Mouse (Mus musculus) brain, embryonic 14.5 days (tissue): ENCODE results near the gene Fam219a.

Experiments used
- CTCF ChIP-seq: fragments of 200-500 bp; IDR thresholded peaks from 2 replicates; pipeline ENCODE4 v1.5.1; 2012; ENCODE audit warnings: inconsistent platforms, mild to moderate bottlenecking, moderate library complexity, borderline replicate concordance; ENCODE audit not compliant: insufficient read depth, insufficient read length; ENCODE audit errors: extremely low read depth
- POLR2A ChIP-seq: fragments of 200-500 bp; IDR thresholded peaks from 2 replicates; pipeline ENCODE4 v1.6.1; 2012; ENCODE audit warnings: mild to moderate bottlenecking, inconsistent platforms, borderline replicate concordance; ENCODE audit not compliant: poor library complexity, insufficient read depth, insufficient read length, severe bottlenecking; ENCODE audit errors: extremely low read depth

DNA sequence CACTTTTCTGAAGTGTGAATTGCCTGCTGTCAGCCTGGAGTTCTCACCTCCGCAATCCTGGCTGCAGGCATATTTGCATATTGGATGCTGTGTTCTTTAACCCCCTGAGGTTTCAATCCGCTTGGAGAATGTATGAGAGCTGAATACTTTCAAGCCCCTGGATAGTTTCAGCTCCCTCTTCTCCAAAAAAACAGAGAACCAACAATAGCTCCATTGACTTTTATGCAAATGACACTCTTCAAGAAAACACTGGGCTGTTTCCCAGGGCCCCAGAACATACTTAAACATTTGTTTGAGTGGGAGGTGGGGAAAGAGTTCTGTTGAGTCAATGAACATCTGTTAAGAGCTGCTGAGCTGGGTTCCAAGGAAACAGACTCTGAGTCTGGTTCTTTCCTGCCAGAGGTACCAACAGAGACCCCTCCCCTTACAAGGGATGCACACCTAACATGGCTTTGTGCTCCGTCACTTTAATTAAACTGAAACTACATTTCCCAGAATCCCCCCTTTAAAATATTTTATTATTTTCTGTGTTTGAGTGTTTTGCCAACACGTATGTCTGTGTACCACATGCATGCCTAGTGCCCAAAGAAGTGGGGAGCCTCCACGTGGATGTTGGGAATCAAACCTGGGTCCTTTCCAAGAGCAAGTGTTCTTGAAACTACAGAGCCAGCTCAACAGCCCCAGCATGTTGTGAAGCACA lies 98.5 kb downstream of the Fam219a start:
- TF ChIP-seq CTCF (no peak), POLR2A (no peak)
